Mouse (Mus musculus) kidney, postnatal 14 days (tissue): ENCODE results near the gene Gm10377.
"Not testable (repeated sequence)": the region's sequence is repeated elsewhere in the genome, so short reads cannot be mapped to it uniquely, and the experiment has no call there.

Source experiments
- DNase-seq: peaks from one replicate; pipeline ENCODE4 v3.0.0; 2022; ENCODE audit warnings: mixed read lengths

Gm10377 gene

DNA sequence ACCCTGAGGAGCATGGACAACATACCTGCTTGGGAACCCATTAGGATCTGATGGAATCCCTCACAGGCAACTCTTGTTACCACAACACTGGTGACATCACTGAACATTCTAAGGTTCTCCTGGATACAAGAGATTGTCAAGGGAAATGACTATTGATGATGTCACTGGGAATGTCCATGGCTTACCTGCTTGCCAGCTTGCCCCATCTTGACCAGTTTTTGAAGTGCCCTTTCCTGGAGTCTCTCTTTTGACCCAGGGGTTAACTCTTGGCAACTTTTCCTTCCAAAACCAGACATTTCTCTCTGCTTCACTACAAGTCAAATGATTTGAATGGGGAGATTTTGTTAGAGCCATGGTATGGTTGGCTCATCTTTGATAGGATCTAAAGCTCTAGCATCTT is at the start of gene Gm10377:
TSS of gene Gm10377 (minus strand) at position 101 of the 400 bp plus-strand sequence.
- not testable (repeated sequence) for DNase-seq

DNA sequence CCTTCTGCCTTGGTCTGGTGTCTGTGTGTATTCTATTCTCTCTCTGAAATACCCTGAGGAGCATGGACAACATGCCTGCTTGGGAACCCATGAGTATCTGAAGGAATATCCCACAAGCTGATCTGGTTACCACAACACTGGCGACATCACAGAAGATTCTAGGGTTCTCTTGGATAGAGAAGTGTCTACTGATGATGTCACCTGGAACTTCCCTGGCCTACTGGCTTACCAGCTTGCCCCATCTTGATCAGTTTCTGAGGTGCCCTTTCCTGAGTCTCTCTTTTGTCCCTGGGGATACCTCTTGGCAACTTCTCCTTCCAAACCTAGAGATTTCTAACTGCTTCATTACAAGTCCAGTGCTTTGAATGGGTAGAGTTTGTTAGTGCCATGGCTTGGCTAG is 29.1 kb downstream of the Gm10377 start, which contains the start of gene Gm3015:
TSS of gene Gm3015 (minus strand) at position 101 of the 400 bp plus-strand sequence.
- DNase-seq = not testable (repeated sequence)
